Mouse (Mus musculus) neural tube, embryonic 12.5 days (tissue): ENCODE results near the gene Dctn1. TPM values are rescaled to one million over a fixed set of nuclear protein-coding genes. Genes with fewer than 3 reads are reported as not detected.

Experiments used
- ATAC-seq: fragments of 200-750 bp; cut with Nextera tagmentation; 2 replicates; pipeline ENCODE4 v1.8.0; 2017; ENCODE audit warnings: low read depth, mild to moderate bottlenecking, moderate TSS enrichment, moderate library complexity; ENCODE audit not compliant: low FRiP score
- H3K27ac ChIP-seq: fragments of 300-500 bp; sonication (generic); 2 replicates; pipeline ENCODE4 v1.5.1; 2016
- H3K27me3 ChIP-seq: fragments of 300-500 bp; sonication (generic); replicated peaks from 2 replicates; pipeline ENCODE4 v1.6.1; 2016; ENCODE audit warnings: mild to moderate bottlenecking
- H3K36me3 ChIP-seq: fragments of 300-500 bp; sonication (generic); 2 replicates; pipeline ENCODE4 v1.6.1; 2016; ENCODE audit warnings: mild to moderate bottlenecking
- H3K4me1 ChIP-seq: fragments of 300-500 bp; sonication (generic); 2 replicates; pipeline ENCODE4 v1.6.1; 2016
- H3K4me2 ChIP-seq: fragments of 300-500 bp; sonication (generic); replicated peaks from 2 replicates; pipeline ENCODE4 v1.6.1; 2016; ENCODE audit warnings: mild to moderate bottlenecking
- H3K4me3 ChIP-seq: fragments of 300-500 bp; sonication (generic); 2 replicates; pipeline ENCODE4 v1.5.1; 2016
- H3K9ac ChIP-seq: fragments of 300-500 bp; sonication (generic); 2 replicates; pipeline ENCODE4 v1.6.1; 2016; ENCODE audit warnings: mild to moderate bottlenecking
- H3K9me3 ChIP-seq: fragments of 300-500 bp; sonication (generic); 2 replicates; pipeline ENCODE4 v1.6.1; 2016; ENCODE audit warnings: mild to moderate bottlenecking
- WGBS: fragments of 180-500 bp; shearing (Covaris S2); methylation state at CpG from one replicate; pipeline ENCODE4 v1.1.7; 2016; 5-methylcytosine and 5-hydroxymethylcytosine counted together
- polyA plus RNA-seq: library from polyadenylated mRNA; unstranded; fragments of >200 nt; fragmentation: Nextera tagmentation; extraction: Ambion mirVana; gene quantifications from 2 replicates; pipeline ENCODE4 v1.2.1, GENCODE M21; 2016

Gene Dctn1
- polyA plus RNA-seq, 1 experiment from 2014 or later, result 196 TPM

DNA sequence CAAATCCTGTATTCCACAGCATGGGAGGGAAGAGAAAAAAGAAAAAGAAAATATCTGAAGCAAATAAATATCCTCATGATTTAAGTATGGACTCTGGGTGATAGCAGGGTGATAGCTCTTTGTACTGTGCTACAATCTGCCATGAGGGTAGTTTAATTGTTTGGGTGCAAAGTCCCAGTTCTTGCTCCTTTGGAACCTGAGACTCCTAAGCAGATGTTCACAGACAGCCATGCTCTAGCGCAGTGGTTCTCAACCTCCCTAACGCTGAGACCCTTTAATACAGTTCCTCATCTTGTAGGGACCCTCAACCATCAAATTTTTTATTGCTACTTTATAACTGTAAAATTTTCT is 42.3 kb downstream of the Dctn1 start:
- Histone ChIP-seq H3K27ac (no peak overlapping the region), H3K9ac (no peak overlapping the region), H3K9me3 (no peaks in the 10 kb centered on the region), H3K4me2 (no peak overlapping the region), H3K4me1 (peaks cover 5% of the 10 kb centered on the region; the same call in 1 of the 2 replicates), H3K27me3 (no peaks in the 10 kb centered on the region), H3K4me3 (no peak overlapping the region), H3K36me3 (no peaks in the 10 kb centered on the region)
- no peak for ATAC-seq
- 83% methylated on average over 2 of the region's 2 CpGs for WGBS

DNA sequence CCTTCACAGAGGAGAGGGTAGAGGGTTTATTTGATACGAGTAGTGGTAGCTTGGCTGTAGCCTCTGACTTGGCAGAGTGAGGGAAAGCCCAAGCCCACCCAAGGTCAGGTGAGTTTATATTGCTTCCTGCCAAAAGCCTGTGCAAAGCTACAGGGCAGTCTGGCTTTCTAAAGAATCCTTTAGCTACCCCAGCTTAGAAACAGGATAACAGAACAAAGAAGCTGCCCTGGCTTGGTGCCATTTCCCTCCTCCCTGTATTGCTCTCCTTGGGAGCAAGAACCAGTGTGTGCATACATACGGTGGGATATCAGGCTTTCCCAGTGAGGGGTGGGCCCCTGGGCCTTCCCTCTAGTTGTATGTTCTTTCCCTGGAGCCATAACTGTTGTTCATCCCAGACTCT is 44.8 kb downstream of the Dctn1 start:
- WGBS, result 63% methylated on average over 2 of the region's 2 CpGs
- Histone ChIP-seq H3K27ac (no peak overlapping the region), H3K36me3 (no peaks in the 10 kb centered on the region), H3K4me3 (no peak overlapping the region), H3K4me1 (peaks cover 5% of the 10 kb centered on the region), H3K9ac (no peak overlapping the region), H3K9me3 (no peaks in the 10 kb centered on the region), H3K4me2 (no peak overlapping the region), H3K27me3 (no peaks in the 10 kb centered on the region)
- ATAC-seq, result no peak

DNA sequence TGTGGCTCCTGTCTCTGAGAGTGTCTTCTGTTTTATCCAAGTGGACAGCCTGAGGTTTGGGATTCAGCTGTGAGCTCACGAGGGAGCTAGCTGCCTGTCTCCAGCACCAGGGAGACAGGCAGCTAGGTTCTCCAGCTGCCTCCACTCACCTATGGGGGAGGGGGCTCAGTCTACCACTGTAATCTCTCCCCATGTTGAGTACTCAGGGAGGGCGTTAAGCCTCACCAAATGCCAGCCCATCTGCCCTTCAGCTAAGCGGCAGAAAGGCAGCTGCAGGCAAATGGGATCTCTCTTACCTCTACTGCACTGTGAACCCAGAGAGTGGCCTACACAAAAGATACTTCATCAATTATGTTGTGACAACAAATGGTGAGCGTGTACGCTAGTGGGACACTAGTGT is 45.8 kb downstream of the Dctn1 start:
- Histone ChIP-seq H3K27ac (no peak overlapping the region), H3K4me2 (no peak overlapping the region), H3K4me3 (no peak overlapping the region), H3K27me3 (no peaks in the 10 kb centered on the region), H3K4me1 (peaks cover 5% of the 10 kb centered on the region), H3K9ac (no peak overlapping the region), H3K36me3 (no peaks in the 10 kb centered on the region), H3K9me3 (no peaks in the 10 kb centered on the region)
- WGBS, result 17% methylated on average over 5 of the region's 5 CpGs
- no peak for ATAC-seq

DNA sequence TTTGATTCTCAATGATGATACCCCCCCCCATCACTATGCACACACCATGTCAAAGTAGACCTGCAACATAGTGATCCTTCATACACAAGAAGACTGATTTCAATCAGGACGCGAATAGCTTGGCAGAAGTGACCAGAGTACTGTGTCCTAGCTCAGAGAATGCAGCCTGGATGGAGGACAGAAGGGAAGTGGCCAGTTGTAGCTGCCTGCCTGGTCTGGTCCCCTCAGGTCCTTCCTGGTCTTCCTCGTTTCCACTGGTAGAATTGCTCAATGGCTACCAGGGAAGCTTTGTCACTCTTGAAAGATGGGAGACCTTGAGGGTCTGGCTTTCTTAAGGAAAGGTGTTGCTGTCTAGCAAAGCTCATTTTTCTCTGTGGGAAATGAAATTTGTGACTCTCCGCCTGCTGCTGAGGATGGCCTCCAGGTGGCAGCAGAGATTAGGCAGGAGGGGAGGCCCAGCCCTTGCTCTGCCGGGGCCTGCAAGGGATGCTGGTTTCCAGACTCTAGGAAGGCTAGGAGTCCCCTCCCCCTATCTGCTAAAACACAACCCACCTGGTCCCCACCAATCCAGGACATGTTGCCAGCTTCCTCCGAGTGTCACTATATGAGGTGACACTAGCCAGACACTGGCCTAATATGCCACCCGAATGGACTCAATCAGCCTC is 49.4 kb downstream of the Dctn1 start:
- WGBS, result 20% methylated on average over 7 of the region's 7 CpGs
- H3K27ac ChIP-seq, result no peak overlapping the region

DNA sequence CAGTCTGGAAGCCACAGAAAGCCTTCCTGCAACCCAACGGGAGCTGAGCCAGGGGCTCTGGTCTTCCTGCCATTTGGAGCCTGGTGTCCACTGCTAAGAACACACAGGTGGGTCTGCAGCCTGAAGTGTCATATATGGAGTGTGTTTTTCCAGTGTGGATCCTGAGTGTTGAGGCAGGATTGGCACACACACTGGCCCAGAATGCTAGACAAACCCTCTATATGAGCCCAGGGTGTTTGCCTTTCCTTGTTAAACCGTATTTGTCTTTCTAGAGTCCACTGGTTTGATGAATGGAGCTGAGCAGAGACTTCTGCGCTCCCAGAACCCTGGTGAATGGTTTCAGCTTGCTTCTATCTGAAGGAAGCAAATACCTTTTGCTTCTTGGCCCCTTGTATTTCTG is 54.1 kb downstream of the Dctn1 start, which contains the start of gene Slc4a5:
Gene Slc4a5 (plus strand): TSS at position 15 of the 400 bp plus-strand sequence.
- Histone ChIP-seq H3K9me3 (no peaks in the 10 kb centered on the region), H3K27ac (no peak within 1 kb of the TSS), H3K4me1 (no peaks in the 10 kb centered on the region; the same call in 1 of the 2 replicates), H3K27me3 (no peaks in the 10 kb centered on the region), H3K4me3 (no peak within 1 kb of the TSS), H3K4me2 (no peak within 1 kb of the TSS), H3K9ac (no peak within 1 kb of the TSS), H3K36me3 (no peaks in the 10 kb centered on the region)
- ATAC-seq, result no peak
- 73% methylated on average over 3 of the region's 3 CpGs for WGBS

More for the DNA sequence above, 49.4 kb downstream of the Dctn1 start:
- H3K27me3 ChIP-seq, result no peaks in the 10 kb centered on the region
- H3K9me3 ChIP-seq, result no peaks in the 10 kb centered on the region
- H3K9ac ChIP-seq, result no peak overlapping the region
- no peaks in the 10 kb centered on the region for H3K36me3 ChIP-seq
- peak; percentile 83 for ATAC-seq
- no peak overlapping the region for H3K4me2 ChIP-seq
- H3K4me3 ChIP-seq, result no peak overlapping the region
- H3K4me1 ChIP-seq, result peaks cover 5% of the 10 kb centered on the region

DNA sequence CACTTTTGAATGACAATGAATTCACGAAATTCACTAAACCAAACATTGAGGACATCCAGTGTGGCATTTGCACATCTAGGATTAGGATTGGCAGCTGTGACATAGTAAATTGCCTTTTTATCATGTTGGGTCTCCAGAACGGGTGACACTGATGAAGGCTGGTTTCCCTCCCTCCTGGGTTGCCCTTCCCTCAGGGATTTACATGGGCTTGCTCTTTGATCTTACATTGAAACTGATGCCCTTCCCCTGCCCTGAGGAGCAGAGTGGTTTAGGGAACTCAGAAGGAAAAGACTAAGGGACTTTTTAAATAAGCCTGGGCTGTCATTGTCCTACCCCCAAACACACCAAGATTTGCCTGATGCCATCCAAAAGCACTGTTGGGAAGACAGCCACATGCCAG is 65.8 kb downstream of the Dctn1 start:
- ATAC-seq, result no peak
- H3K27me3 ChIP-seq, result no peaks in the 10 kb centered on the region
- 45% methylated on average over 2 of the region's 2 CpGs for WGBS

DNA sequence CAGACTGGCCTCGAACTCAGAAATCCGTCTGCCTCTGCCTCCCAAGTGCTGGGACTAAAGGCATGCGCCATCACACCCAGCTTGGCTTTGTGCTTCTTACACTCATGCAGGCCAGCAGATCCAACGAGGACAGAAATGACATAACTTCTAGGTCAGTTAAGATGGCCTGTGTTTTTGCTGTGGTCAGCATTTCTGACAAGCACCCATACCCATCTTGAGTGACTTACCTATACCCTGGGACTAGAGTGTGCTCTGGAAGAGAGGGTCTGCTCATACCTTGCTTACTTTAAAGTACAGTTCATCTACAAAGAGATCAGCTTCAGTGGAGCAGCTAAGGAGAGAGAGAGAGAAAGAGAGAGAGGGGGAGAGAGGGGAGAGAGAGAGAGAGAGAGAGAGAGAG is 67.6 kb downstream of the Dctn1 start:
- Histone ChIP-seq H3K4me3 (no peak overlapping the region), H3K27ac (no peak overlapping the region), H3K36me3 (no peaks in the 10 kb centered on the region), H3K4me1 (peaks cover 18% of the 10 kb centered on the region), H3K27me3 (no peaks in the 10 kb centered on the region), H3K9ac (no peak overlapping the region), H3K4me2 (no peak overlapping the region), H3K9me3 (no peaks in the 10 kb centered on the region)
- WGBS, result 83% methylated on average over 4 of the region's 4 CpGs
- ATAC-seq, result no peak

More for the DNA sequence above, 65.8 kb downstream of the Dctn1 start:
- Histone ChIP-seq H3K4me1 (peaks cover 11% of the 10 kb centered on the region; the same call in 1 of the 2 replicates), H3K4me2 (no peak overlapping the region), H3K9ac (no peak overlapping the region), H3K36me3 (no peaks in the 10 kb centered on the region), H3K27ac (no peak overlapping the region), H3K4me3 (no peak overlapping the region), H3K9me3 (no peaks in the 10 kb centered on the region)

DNA sequence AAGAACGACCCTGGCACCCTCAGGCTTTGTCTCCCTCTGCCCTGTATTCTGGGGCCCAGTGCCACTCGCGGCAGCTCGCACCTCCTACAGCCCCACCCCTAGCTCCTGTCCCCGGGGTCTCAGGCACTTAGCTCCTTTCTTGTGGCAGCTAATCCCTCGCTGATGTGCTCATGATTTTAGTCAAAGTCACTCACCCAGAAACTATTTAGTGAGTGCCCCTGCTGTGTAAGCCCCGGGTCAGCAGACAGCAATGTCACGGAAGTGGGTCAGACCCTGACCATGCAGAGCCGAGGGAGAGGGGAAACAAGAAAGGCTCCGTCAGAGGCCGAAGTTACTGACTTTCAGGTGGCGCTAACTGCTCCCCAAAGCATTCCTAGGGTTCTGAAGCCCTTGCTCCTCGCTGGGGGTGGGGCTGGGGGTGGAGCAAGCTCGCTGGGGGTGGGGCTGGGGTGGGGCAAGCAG is 68.6 kb downstream of the Dctn1 start:
- H3K9ac ChIP-seq, result peak overlapping the region; percentile 3; the same call in 1 of the 2 replicates
- no peak for ATAC-seq
- no peaks in the 10 kb centered on the region for H3K36me3 ChIP-seq
- 0 out of 2 replicates have a peak, but pooled peaks cover 2% of the 10 kb centered on the region for H3K27me3 ChIP-seq
- no peak overlapping the region for H3K4me3 ChIP-seq
- WGBS, result 1% methylated on average over 14 of the region's 14 CpGs
- peaks cover 18% of the 10 kb centered on the region for H3K4me1 ChIP-seq
- no peak overlapping the region for H3K27ac ChIP-seq
- no peaks in the 10 kb centered on the region for H3K9me3 ChIP-seq
- peak overlapping the region; percentile 52 for H3K4me2 ChIP-seq

DNA sequence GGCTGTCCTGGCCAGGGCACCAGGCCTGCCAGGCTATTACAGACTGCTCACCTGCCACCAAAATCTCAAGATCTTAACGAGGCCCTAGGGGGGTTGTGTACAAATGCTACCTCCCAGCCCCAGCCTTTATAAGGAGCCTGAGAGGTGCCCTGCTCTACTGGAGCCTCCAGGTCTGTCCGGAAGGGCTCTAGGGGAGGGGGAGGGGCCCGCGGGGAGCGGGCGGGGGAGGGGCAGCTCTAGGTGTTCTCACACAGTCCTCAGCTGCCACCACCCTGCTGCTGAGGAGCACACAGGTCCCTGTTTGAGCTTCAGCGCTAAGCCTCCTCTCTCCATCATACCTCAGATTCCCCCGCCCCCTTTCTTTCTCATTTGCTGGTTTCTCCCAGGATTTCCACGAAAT is 71.4 kb downstream of the Dctn1 start:
- Histone ChIP-seq H3K4me3 (no peak overlapping the region), H3K9ac (no peak overlapping the region), H3K27ac (no peak overlapping the region), H3K9me3 (no peaks in the 10 kb centered on the region), H3K36me3 (no peaks in the 10 kb centered on the region), H3K4me2 (peak overlapping the region; percentile 45), H3K27me3 (0 out of 2 replicates have a peak, but pooled peaks cover 2% of the 10 kb centered on the region), H3K4me1 (peaks cover 18% of the 10 kb centered on the region)
- 2% methylated on average over 8 of the region's 9 CpGs for WGBS
- no peak for ATAC-seq

DNA sequence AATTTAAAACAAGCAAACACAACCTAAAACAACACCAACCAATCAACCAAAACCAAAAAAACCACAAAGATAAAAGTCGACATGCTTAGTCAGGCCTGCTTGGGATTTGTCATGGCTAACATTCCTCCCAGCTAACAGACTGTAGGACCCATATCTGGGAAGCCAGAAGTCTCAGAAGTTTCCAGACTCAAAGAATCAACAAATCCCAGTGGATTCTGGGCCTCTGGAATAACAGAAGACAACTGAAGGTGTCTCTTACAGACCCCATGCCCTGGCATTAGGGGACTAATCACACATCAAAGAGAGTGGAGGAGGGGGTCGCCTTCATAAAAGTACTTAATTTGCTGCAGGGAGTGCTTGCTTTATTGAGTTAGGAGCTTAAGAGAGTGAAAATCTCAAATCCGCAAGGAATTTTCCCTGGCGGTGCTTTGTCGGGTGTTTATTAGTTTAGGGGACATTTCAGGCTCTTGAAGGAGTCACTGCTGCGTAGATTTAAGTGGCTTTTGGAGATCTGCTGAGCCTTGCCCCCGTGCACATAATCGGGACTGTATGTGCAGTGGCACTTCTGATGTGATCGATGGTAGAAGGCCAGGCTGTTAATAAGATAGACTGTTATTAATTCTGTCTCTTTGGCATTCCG is 78.8 kb downstream of the Dctn1 start:
- WGBS, result 55% methylated on average over 10 of the region's 10 CpGs
- Histone ChIP-seq H3K27me3 (no peaks in the 10 kb centered on the region), H3K9me3 (no peaks in the 10 kb centered on the region), H3K4me1 (no peaks in the 10 kb centered on the region), H3K36me3 (no peaks in the 10 kb centered on the region), H3K4me2 (no peak overlapping the region), H3K9ac (no peak overlapping the region), H3K27ac (no peak overlapping the region), H3K4me3 (no peak overlapping the region)
- ATAC-seq, result no peak

DNA sequence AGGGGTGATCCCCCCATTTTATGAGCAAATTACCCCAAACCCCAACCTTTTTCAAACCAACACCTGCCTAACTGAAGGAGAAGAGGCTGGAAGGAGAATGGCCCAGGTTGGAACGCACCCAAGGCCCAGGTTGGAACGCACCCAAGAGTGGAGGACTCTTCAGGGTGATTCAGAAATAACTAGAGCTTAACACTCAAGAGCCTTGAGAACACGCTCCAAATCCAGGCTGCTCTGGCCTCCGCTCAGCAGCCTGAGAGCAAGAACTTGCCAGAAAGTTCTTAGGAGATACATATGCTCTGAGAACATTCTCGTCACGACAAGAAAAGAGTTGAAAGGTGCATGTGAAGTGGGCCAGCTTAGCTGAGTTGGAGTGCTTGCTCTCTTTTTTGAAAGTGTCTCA is 79.4 kb downstream of the Dctn1 start:
- no peaks in the 10 kb centered on the region for H3K9me3 ChIP-seq
- no peaks in the 10 kb centered on the region for H3K36me3 ChIP-seq
- H3K4me1 ChIP-seq, result no peaks in the 10 kb centered on the region
- 91% methylated on average over 6 of the region's 6 CpGs for WGBS
- H3K4me2 ChIP-seq, result no peak overlapping the region
- H3K27ac ChIP-seq, result no peak overlapping the region
- H3K27me3 ChIP-seq, result no peaks in the 10 kb centered on the region
- no peak overlapping the region for H3K4me3 ChIP-seq
- H3K9ac ChIP-seq, result no peak overlapping the region
- ATAC-seq, result no peak

DNA sequence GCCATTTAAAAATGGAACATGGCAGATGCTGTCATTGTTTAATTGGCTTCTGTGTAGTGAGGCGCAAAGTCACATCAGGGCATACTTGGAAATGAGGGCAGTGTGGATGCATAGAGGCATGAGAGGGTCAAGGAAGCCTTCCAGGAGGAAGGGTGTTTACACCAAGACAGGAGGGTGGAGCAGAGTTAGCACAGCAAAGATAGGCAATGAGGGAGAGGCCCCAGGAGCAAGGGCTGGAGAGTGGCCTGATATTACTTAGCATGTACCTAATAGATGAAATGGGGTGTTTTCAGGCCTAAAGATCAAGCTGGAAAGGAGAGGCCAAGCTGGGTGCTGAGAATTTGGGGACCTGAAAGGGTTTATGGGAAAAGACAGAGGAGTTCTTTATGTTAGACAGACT is 80.3 kb downstream of the Dctn1 start:
- no peak overlapping the region for H3K27ac ChIP-seq
- 98% methylated on average over 1 of the region's 1 CpGs for WGBS
- H3K36me3 ChIP-seq, result no peaks in the 10 kb centered on the region
- no peaks in the 10 kb centered on the region for H3K4me1 ChIP-seq
- no peak overlapping the region for H3K9ac ChIP-seq
- H3K27me3 ChIP-seq, result no peaks in the 10 kb centered on the region
- H3K4me3 ChIP-seq, result no peak overlapping the region
- ATAC-seq, result no peak
- no peak overlapping the region for H3K4me2 ChIP-seq
- H3K9me3 ChIP-seq, result no peaks in the 10 kb centered on the region

DNA sequence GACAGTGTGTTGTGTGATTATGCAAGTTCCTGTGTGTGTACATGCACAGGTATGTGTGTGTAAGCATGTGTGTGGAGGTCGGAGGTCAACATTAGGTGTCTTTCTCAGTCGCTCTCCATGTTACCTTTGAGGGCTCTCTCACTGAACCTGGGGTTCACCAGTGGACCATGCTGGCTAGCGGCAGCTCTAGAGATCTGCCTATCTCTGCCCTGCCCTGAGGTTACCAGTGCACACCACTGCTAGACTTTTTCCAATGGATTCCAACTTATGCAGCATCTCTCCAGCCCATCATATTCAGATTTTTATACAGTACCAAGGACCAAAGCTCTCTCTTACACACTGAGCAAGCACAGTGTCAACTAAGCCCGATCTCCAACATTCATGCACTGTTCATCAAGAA is 81.0 kb downstream of the Dctn1 start:
- Histone ChIP-seq H3K36me3 (no peaks in the 10 kb centered on the region), H3K9ac (no peak overlapping the region), H3K27ac (no peak overlapping the region), H3K9me3 (no peaks in the 10 kb centered on the region), H3K4me2 (no peak overlapping the region), H3K27me3 (no peaks in the 10 kb centered on the region), H3K4me3 (no peak overlapping the region), H3K4me1 (no peaks in the 10 kb centered on the region)
- no peak for ATAC-seq
- 90% methylated on average over 4 of the region's 4 CpGs for WGBS
